Mouse (Mus musculus) spleen, adult 2 months (tissue): ENCODE results near the gene Rpa1. TPM values are rescaled to one million over a fixed set of nuclear protein-coding genes. Genes with fewer than 3 reads are reported as not detected.
A peak's percentile ranks its signal among the peaks of the same experiment; 100 is the strongest.

Experiments
- DNase-seq, 2 experiments: peaks; one replicate each; pipeline versions ENCODE4 v3.0.0 to v3.0.0-alpha.2; 2012 to 2021; ENCODE audit warnings: low spot score in 2 of 2, low read depth in 1 of 2
- H3K27ac ChIP-seq: fragments of 200-500 bp; 2 replicates; pipeline ENCODE4 v1.5.1; 2012; ENCODE audit warnings: low read length, inconsistent platforms; ENCODE audit not compliant: insufficient read depth
- H3K27me3 ChIP-seq: fragments of 200-500 bp; 2 replicates; pipeline ENCODE4 v1.6.1; 2012; ENCODE audit warnings: mild to moderate bottlenecking, moderate library complexity, low read length, inconsistent platforms; ENCODE audit not compliant: control insufficient read depth, insufficient read depth
- H3K36me3 ChIP-seq: fragments of 200-500 bp; 2 replicates; pipeline ENCODE4 v1.6.1; 2012; ENCODE audit warnings: mild to moderate bottlenecking, low read length, inconsistent platforms; ENCODE audit not compliant: control insufficient read depth, insufficient read depth
- H3K4me1 ChIP-seq: fragments of 200-500 bp; 2 replicates; pipeline ENCODE4 v1.6.1; 2011; ENCODE audit warnings: inconsistent platforms; ENCODE audit not compliant: control insufficient read depth, insufficient read depth, insufficient read length
- H3K4me3 ChIP-seq: fragments of 200-500 bp; 2 replicates; pipeline ENCODE4 v1.5.1; 2011; ENCODE audit warnings: mild to moderate bottlenecking, inconsistent platforms; ENCODE audit not compliant: insufficient read depth, insufficient read length; ENCODE audit errors: extremely low read depth
- CTCF ChIP-seq: fragments of 200-500 bp; IDR thresholded peaks from 2 replicates; pipeline ENCODE4 v1.5.1; 2011; ENCODE audit warnings: mild to moderate bottlenecking, inconsistent platforms; ENCODE audit not compliant: insufficient read depth, insufficient read length, insufficient replicate concordance; ENCODE audit errors: extremely low read depth
- POLR2A ChIP-seq: fragments of 200-500 bp; IDR thresholded peaks from 2 replicates; pipeline ENCODE4 v1.6.1; 2011; ENCODE audit warnings: low read depth, low read length, inconsistent platforms
- whole genome bisulfite sequencing: fragments of 180-500 bp; shearing (Covaris S2); methylation state at CpG from one replicate; pipeline ENCODE4 v1.1.7; 2018; 5-methylcytosine and 5-hydroxymethylcytosine counted together
- polyA plus RNA-seq: library from polyadenylated mRNA; depleted of rRNA; stranded (reverse); fragments of >200 nt; gene quantifications from 2 replicates; pipeline ENCODE4 v1.2.3, GENCODE M21; 2012

The Rpa1 gene
- polyA plus RNA-seq, 1 experiment, result 23.6 TPM

GRCm38 (mm10) chr11:75351225-75351624 is 3.1 kb upstream of the Rpa1 start:
- peaks cover 10% of the 10 kb centered on the region for H3K4me1 ChIP-seq
- no peak overlapping the region for H3K27ac ChIP-seq
- no peaks in the 10 kb centered on the region; the same call in 1 of the 2 replicates for H3K36me3 ChIP-seq
- H3K4me3 ChIP-seq, result no peak overlapping the region
- TF ChIP-seq POLR2A, result no peak
- no peak for TF ChIP-seq CTCF
- H3K27me3 ChIP-seq, result no peaks in the 10 kb centered on the region
- no peak for DNase-seq

- Histone ChIP-seq H3K27ac (peak overlapping the region; percentile 88; the same call in 1 of the 2 replicates), H3K4me3 (peak overlapping the region; percentile 98; the same call in 1 of the 2 replicates), H3K4me1 (peaks cover 18% of the 10 kb centered on the region), H3K36me3 (no peaks in the 10 kb centered on the region; the same call in 1 of the 2 replicates), H3K27me3 (no peaks in the 10 kb centered on the region)
- TF ChIP-seq CTCF, result no peak
- TF ChIP-seq POLR2A, result no peak
- WGBS, result 51% methylated on average over 10 of the region's 10 CpGs
- no peak for DNase-seq
These were observed 752 bp upstream of the Rpa1 start for GRCm38 (mm10) chr11:75348890-75349261.

GRCm38 (mm10) chr11:75347596-75347995 is 528 bp downstream of the Rpa1 start:
- TF ChIP-seq CTCF (no peak), POLR2A (no peak)
- Histone ChIP-seq H3K4me3 (peak overlapping the region; percentile 98), H3K36me3 (no peaks in the 10 kb centered on the region; the same call in 1 of the 2 replicates), H3K27ac (no peak overlapping the region), H3K27me3 (no peaks in the 10 kb centered on the region), H3K4me1 (peaks cover 22% of the 10 kb centered on the region)
- no peak for DNase-seq
- WGBS, result under 1% methylated on average over 10 of the region's 10 CpGs

- Histone ChIP-seq H3K27ac (no peak overlapping the region), H3K27me3 (no peaks in the 10 kb centered on the region), H3K4me1 (peaks cover 22% of the 10 kb centered on the region), H3K4me3 (peak overlapping the region; percentile 4; the same call in 1 of the 2 replicates), H3K36me3 (no peaks in the 10 kb centered on the region; the same call in 1 of the 2 replicates)
- TF ChIP-seq CTCF, result no peak
- TF ChIP-seq POLR2A, result no peak
- DNase-seq, result no peak
- 51% methylated on average over 10 of the region's 10 CpGs for WGBS
These were observed 937 bp downstream of the Rpa1 start for GRCm38 (mm10) chr11:75347188-75347585.

DNA sequence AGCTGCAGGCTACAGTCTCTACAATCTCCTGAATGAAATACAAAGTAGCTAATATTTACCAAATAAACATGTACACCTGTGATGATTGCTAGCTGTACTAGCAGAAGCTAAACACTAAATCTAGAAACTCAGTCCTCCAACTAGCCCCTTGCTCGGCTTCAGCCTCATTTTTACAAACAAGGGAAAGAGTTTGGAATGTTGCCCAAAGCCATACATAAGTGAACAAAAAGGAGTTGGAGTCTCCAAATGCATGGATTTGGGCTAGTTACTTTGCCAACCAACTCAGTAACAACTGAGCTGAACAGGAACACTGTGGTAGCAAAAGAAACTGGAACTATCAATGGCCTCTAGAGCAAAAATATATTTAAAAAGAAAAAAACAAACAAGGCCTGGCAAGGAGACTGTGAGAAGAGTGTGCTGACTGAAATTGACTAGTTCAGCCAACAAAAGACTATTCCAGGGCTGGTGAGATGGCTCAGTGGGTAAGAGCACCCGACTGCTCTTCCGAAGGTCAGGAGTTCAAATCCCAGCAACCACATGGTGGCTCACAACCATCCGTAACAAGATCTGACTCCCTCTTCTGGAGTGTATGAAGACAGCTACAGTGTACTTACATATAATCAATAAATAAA is 1.5 kb downstream of the Rpa1 start:
- Histone ChIP-seq H3K27me3 (no peaks in the 10 kb centered on the region), H3K27ac (no peak overlapping the region), H3K36me3 (no peaks in the 10 kb centered on the region; the same call in 1 of the 2 replicates), H3K4me1 (peaks cover 22% of the 10 kb centered on the region), H3K4me3 (no peak overlapping the region; the same call in 1 of the 2 replicates)
- 76% methylated on average over 4 of the region's 4 CpGs for WGBS
- TF ChIP-seq POLR2A (no peak), CTCF (no peak)
- no peak for DNase-seq

- Histone ChIP-seq H3K4me3 (no peak overlapping the region), H3K27me3 (no peaks in the 10 kb centered on the region), H3K27ac (peak overlapping the region; percentile 18; the same call in 1 of the 2 replicates), H3K4me1 (peaks cover 20% of the 10 kb centered on the region), H3K36me3 (peaks cover 10% of the 10 kb centered on the region)
- DNase-seq, result no peak
- 89% methylated on average over 5 of the region's 5 CpGs for WGBS
- no peak for TF ChIP-seq CTCF
- TF ChIP-seq POLR2A, result no peak
These were observed 3.4 kb downstream of the Rpa1 start for GRCm38 (mm10) chr11:75344716-75345115.

GRCm38 (mm10) chr11:75344163-75344562 is 4.0 kb downstream of the Rpa1 start:
- 32% methylated on average over 2 of the region's 2 CpGs for WGBS
- Histone ChIP-seq H3K4me3 (no peak overlapping the region), H3K27ac (no peak overlapping the region), H3K36me3 (peaks cover 12% of the 10 kb centered on the region), H3K27me3 (no peaks in the 10 kb centered on the region), H3K4me1 (peaks cover 20% of the 10 kb centered on the region)
- no peak for TF ChIP-seq CTCF
- no peak for TF ChIP-seq POLR2A
- peak in 1 of 2 experiments; percentile 25 for DNase-seq
